Mouse (Mus musculus) neural tube, embryonic 13.5 days (tissue): ENCODE measurements around the gene Dupd1. TPM values are rescaled to one million over a fixed set of nuclear protein-coding genes. Genes with fewer than 3 reads are reported as not detected.

Experiments
- ATAC-seq: fragments of 200-750 bp; cut with Nextera tagmentation; 2 replicates; pipeline ENCODE4 v1.8.0; 2017; ENCODE audit warnings: low read depth, mild to moderate bottlenecking, moderate TSS enrichment, moderate library complexity
- H3K27ac ChIP-seq: fragments of 300-500 bp; sonication (generic); replicated peaks from 2 replicates; pipeline ENCODE4 v1.5.1; 2015; ENCODE audit warnings: moderate library complexity, mild to moderate bottlenecking, inconsistent platforms
- H3K27me3 ChIP-seq: fragments of 300-500 bp; sonication (generic); 2 replicates; pipeline ENCODE4 v1.6.1; 2015; ENCODE audit warnings: mild to moderate bottlenecking, inconsistent platforms
- H3K36me3 ChIP-seq: fragments of 300-500 bp; sonication (generic); 2 replicates; pipeline ENCODE4 v1.6.1; 2015; ENCODE audit warnings: mild to moderate bottlenecking, inconsistent platforms
- H3K4me1 ChIP-seq: fragments of 300-500 bp; sonication (generic); replicated peaks from 2 replicates; pipeline ENCODE4 v1.6.1; 2015; ENCODE audit warnings: inconsistent platforms
- H3K4me2 ChIP-seq: fragments of 300-500 bp; sonication (generic); 2 replicates; pipeline ENCODE4 v1.6.1; 2015; ENCODE audit warnings: inconsistent platforms, mild to moderate bottlenecking, moderate library complexity
- H3K4me3 ChIP-seq: fragments of 300-500 bp; sonication (generic); 2 replicates; pipeline ENCODE4 v1.5.1; 2015; ENCODE audit warnings: mild to moderate bottlenecking, inconsistent platforms
- H3K9ac ChIP-seq: fragments of 300-500 bp; sonication (generic); 2 replicates; pipeline ENCODE4 v1.6.1; 2015; ENCODE audit warnings: moderate library complexity, mild to moderate bottlenecking, inconsistent platforms
- H3K9me3 ChIP-seq: fragments of 300-500 bp; sonication (generic); 2 replicates; pipeline ENCODE4 v1.6.1; 2016; ENCODE audit warnings: inconsistent platforms
- WGBS: fragments of 180-500 bp; shearing (Covaris S2); methylation state at CpG from one replicate; pipeline ENCODE4 v1.1.7; 2015; 5-methylcytosine and 5-hydroxymethylcytosine counted together
- polyA plus RNA-seq: library from polyadenylated mRNA; unstranded; fragments of >200 nt; fragmentation: Nextera tagmentation; extraction: Ambion mirVana; gene quantifications from 2 replicates; pipeline ENCODE4 v1.2.1, GENCODE M21; 2015

Gene Dupd1
- polyA plus RNA-seq, 1 experiment from 2014 or later: not detected

DNA sequence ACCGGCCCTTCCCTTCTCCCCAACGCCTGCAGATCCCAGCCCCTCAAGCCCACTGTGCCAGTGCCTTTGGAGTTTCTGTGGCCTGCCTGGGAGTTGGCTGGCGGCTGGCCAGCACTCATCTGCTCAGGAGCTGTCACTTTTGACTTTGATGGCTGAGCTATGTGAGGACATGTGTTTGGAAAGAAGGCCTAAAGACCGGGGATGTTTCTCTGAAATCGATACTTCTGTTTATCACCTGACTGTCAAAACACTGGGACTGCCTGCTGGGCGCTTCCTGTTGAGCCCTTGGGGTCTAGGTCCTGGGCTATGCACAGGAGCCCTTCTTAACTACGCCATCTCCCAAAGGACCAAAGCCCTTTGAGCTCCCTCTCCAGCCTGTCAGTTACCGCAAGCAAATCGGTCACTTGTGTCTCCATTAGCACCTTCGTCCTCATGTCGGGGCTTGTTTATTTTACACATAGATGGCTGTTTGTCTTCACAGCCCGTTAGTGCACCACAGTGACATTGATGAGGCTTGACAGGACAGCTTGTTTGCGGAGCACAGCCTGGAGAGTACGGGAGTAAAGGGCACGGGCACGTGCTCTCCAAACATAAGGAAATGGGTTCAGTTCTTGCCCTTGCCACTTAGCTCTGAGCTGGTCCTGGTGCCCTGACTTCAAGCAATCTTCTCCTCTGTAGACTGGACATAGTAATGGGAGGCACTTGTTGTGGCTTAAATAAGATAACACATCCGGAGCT lies 5.4 kb upstream of the Dupd1 start:
- no peak overlapping the region for H3K4me3 ChIP-seq
- H3K36me3 ChIP-seq: no peaks in the 10 kb centered on the region
- no peaks in the 10 kb centered on the region for H3K27me3 ChIP-seq
- no peak overlapping the region for H3K4me2 ChIP-seq
- ATAC-seq: no peak
- H3K4me1 ChIP-seq: 0 out of 2 replicates have a peak, but pooled peaks cover 4% of the 10 kb centered on the region
- WGBS: 74% methylated on average over 17 of the region's 17 CpGs
- no peak overlapping the region for H3K27ac ChIP-seq
- no peak overlapping the region for H3K9ac ChIP-seq
- no peaks in the 10 kb centered on the region for H3K9me3 ChIP-seq

- H3K27ac ChIP-seq: no peak overlapping the region
- H3K4me3 ChIP-seq: no peak overlapping the region
- H3K9me3 ChIP-seq: no peaks in the 10 kb centered on the region
- no peak for ATAC-seq
- no peak overlapping the region for H3K4me2 ChIP-seq
- no peaks in the 10 kb centered on the region for H3K36me3 ChIP-seq
- H3K9ac ChIP-seq: no peak overlapping the region
- H3K27me3 ChIP-seq: no peaks in the 10 kb centered on the region
- peaks cover 10% of the 10 kb centered on the region; the same call in 1 of the 2 replicates for H3K4me1 ChIP-seq
- 67% methylated on average over 2 of the region's 2 CpGs for WGBS
Measured at GRCm38 (mm10) chr14:21711231-21711630, 3.1 kb downstream of the Dupd1 start.

DNA sequence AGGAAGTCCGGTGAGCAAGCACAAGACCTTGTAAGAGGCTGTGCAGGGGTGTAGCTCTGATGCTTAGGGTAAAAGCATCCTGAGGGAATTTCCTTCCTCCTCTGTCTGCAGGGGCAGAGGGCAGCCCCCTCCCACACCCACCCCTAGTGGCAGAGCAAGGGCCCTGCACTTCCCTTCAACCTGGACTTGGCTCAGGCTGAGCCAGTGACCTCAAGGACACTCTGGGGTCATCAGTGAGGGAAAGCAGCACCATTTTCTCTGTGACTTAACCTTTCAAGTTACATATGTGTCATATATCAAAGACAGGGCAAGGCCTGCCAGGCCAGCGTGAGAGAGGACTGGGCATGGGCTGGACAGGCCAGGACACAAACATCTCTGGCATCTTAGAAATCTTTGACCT lies 4.8 kb downstream of the Dupd1 start:
- Histone ChIP-seq H3K36me3 (no peaks in the 10 kb centered on the region), H3K9me3 (no peaks in the 10 kb centered on the region), H3K9ac (no peak overlapping the region), H3K27ac (no peak overlapping the region), H3K4me2 (no peak overlapping the region), H3K4me3 (no peak overlapping the region), H3K27me3 (no peaks in the 10 kb centered on the region), H3K4me1 (peaks cover 10% of the 10 kb centered on the region; the same call in 1 of the 2 replicates)
- WGBS: 65% methylated on average over 2 of the region's 2 CpGs
- no peak for ATAC-seq

DNA sequence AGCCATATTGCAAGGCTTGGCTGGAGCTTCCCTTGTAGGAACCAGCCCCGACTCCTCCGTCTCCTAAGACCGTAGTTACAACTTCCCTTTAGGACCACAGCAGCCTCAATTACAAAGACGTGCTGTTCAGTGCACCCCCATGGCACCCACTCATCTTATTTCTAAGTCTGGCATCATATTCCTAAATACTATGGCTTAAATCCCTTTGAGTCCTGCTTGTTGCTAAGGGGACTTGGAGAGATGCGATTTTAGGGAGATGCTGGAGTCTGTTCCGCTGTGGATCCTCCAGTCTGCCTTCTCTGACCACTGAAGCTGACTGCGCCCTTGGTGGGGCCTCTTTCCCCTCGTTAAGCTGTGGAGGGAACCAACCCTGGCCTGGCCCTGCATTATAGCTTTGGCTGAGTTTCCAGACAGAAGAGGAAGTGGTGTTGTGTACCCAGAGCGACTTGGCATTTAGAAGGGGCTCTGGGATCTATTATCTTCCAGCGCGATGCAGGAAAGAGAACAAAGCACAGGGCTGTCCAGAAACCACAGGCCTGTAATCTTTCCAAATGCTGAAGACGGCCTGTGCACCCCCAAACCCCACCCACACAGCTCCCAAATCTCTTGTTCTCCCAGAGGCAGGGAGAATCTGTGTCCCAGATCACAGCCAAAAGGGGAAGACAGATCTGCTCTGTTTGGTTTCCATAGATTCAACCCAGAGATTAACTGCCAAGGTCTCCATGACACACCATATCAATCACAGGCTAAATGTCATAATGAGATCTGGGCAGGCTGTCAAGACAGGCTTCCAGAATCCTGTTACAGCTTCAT lies 7.4 kb downstream of the Dupd1 start:
- Histone ChIP-seq H3K4me2 (no peak overlapping the region), H3K27me3 (no peaks in the 10 kb centered on the region), H3K36me3 (no peaks in the 10 kb centered on the region), H3K9ac (no peak overlapping the region), H3K4me1 (peaks cover 10% of the 10 kb centered on the region; the same call in 1 of the 2 replicates), H3K9me3 (no peaks in the 10 kb centered on the region), H3K27ac (peak overlapping the region; percentile 67), H3K4me3 (no peak overlapping the region)
- ATAC-seq: no peak
- 58% methylated on average over 12 of the region's 12 CpGs for WGBS

- H3K4me2 ChIP-seq: no peak overlapping the region
- 87% methylated on average over 2 of the region's 2 CpGs for WGBS
Measured at GRCm38 (mm10) chr14:21705462-21705861, 8.9 kb downstream of the Dupd1 start.

GRCm38 (mm10) chr14:21703255-21703654 lies 11.1 kb downstream of the Dupd1 start:
- H3K4me1 ChIP-seq: peaks cover 10% of the 10 kb centered on the region; the same call in 1 of the 2 replicates
- 84% methylated on average over 5 of the region's 5 CpGs for WGBS
- no peak overlapping the region for H3K9ac ChIP-seq
- no peaks in the 10 kb centered on the region for H3K36me3 ChIP-seq
- H3K27me3 ChIP-seq: no peaks in the 10 kb centered on the region
- no peak overlapping the region for H3K27ac ChIP-seq
- no peaks in the 10 kb centered on the region for H3K9me3 ChIP-seq
- ATAC-seq: no peak
- no peak overlapping the region for H3K4me2 ChIP-seq
- H3K4me3 ChIP-seq: no peak overlapping the region

More at GRCm38 (mm10) chr14:21705462-21705861, 8.9 kb downstream of the Dupd1 start:
- Histone ChIP-seq H3K27ac (no peak overlapping the region), H3K9ac (no peak overlapping the region), H3K27me3 (no peaks in the 10 kb centered on the region), H3K4me1 (peaks cover 10% of the 10 kb centered on the region; the same call in 1 of the 2 replicates), H3K4me3 (no peak overlapping the region), H3K9me3 (no peaks in the 10 kb centered on the region), H3K36me3 (no peaks in the 10 kb centered on the region)
- no peak for ATAC-seq

DNA sequence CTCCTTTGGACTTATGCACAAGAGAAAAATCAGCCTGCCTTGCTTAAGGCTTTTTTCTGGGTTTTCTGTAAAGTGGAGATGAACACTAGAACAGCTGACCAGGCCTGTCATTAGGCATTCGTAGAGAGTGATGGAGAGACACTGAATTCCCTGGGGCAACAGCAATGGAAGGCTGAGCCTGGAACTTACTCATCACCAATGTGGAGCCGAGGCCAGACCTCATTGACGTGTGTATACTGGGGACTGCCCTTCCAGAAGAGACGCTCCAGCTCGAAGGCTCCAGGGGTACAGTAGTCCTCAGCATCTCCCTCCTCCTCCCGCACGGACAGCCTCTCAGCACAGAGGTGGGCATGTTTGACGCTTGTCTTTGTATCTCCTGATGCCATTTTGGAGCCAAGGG lies 11.7 kb downstream of the Dupd1 start:
- WGBS: 83% methylated on average over 8 of the region's 8 CpGs
- no peaks in the 10 kb centered on the region for H3K27me3 ChIP-seq
- H3K9me3 ChIP-seq: no peaks in the 10 kb centered on the region
- H3K36me3 ChIP-seq: no peaks in the 10 kb centered on the region
- H3K4me2 ChIP-seq: no peak overlapping the region
- peaks cover 10% of the 10 kb centered on the region; the same call in 1 of the 2 replicates for H3K4me1 ChIP-seq
- no peak overlapping the region for H3K4me3 ChIP-seq
- no peak overlapping the region for H3K27ac ChIP-seq
- no peak overlapping the region for H3K9ac ChIP-seq
- no peak for ATAC-seq

DNA sequence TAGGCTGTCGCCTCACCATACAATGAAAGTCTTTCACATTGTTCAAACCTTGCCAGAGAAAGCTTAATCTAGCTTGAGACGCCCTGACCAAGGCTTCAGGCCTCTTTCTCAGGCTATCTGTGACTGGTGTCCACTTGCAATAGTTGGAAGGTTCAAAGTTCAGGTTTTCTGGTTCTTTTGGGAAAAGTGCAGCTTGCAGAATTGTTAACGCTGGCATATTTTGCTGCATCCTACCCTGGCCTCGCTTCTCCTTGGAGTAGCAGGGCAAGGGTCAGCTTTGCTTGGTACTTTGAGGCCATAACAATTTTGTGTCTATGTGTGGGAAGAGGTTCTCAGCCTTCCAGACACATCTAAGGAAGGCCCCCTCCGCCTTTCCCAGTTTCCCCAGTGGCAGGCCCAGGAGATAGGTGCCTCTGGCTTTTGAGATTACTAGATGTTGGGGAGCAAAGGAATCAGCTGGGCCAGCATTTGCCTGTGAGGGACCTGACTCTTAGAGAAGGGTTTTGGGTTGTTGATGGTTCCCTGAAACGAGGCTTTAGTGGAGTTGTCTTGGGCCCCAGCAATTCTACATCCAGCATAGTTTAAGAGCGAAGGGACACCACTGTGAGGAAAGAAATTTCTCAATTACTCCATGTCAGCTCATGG lies 18.1 kb downstream of the Dupd1 start:
- Histone ChIP-seq H3K9ac (no peak overlapping the region), H3K36me3 (no peaks in the 10 kb centered on the region), H3K27ac (no peak overlapping the region), H3K4me1 (no peaks in the 10 kb centered on the region; the same call in 1 of the 2 replicates), H3K27me3 (no peaks in the 10 kb centered on the region), H3K9me3 (no peaks in the 10 kb centered on the region), H3K4me2 (no peak overlapping the region), H3K4me3 (no peak overlapping the region)
- WGBS: 77% methylated on average over 7 of the region's 7 CpGs
- no peak for ATAC-seq

GRCm38 (mm10) chr14:21695020-21695419 lies 19.4 kb downstream of the Dupd1 start:
- Histone ChIP-seq H3K4me3 (no peak overlapping the region), H3K27ac (no peak overlapping the region), H3K4me1 (no peaks in the 10 kb centered on the region; the same call in 1 of the 2 replicates), H3K4me2 (no peak overlapping the region), H3K27me3 (no peaks in the 10 kb centered on the region), H3K9me3 (no peaks in the 10 kb centered on the region), H3K9ac (no peak overlapping the region), H3K36me3 (no peaks in the 10 kb centered on the region)
- 80% methylated on average over 6 of the region's 6 CpGs for WGBS
- ATAC-seq: no peak

- no peak overlapping the region for H3K4me3 ChIP-seq
- H3K9ac ChIP-seq: no peak overlapping the region
- no peak for ATAC-seq
- 91% methylated on average over 3 of the region's 3 CpGs for WGBS
- H3K4me1 ChIP-seq: peaks cover 9% of the 10 kb centered on the region
- no peak overlapping the region for H3K4me2 ChIP-seq
- H3K27me3 ChIP-seq: peaks cover 8% of the 10 kb centered on the region
- no peaks in the 10 kb centered on the region for H3K36me3 ChIP-seq
- no peaks in the 10 kb centered on the region for H3K9me3 ChIP-seq
- H3K27ac ChIP-seq: no peak overlapping the region
Measured at GRCm38 (mm10) chr14:21691070-21691469, 23.3 kb downstream of the Dupd1 start.

- peak overlapping the region; percentile 35 for H3K4me3 ChIP-seq
- H3K4me2 ChIP-seq: peak overlapping the region; percentile 61
- 9% methylated on average over 49 of the region's 49 CpGs for WGBS
- peaks cover 26% of the 10 kb centered on the region for H3K4me1 ChIP-seq
- H3K9me3 ChIP-seq: no peaks in the 10 kb centered on the region
- H3K36me3 ChIP-seq: no peaks in the 10 kb centered on the region
- peaks cover 8% of the 10 kb centered on the region for H3K27me3 ChIP-seq
- no peak for ATAC-seq
- peak overlapping the region; percentile 57 for H3K9ac ChIP-seq
- no peak overlapping the region for H3K27ac ChIP-seq
Measured at GRCm38 (mm10) chr14:21686376-21687279, 27.7 kb downstream of the Dupd1 start.
